Mouse (Mus musculus) brain, embryonic 14.5 days (tissue): ENCODE data around the gene Stat5b. TPM values are rescaled to one million over a fixed set of nuclear protein-coding genes. Genes with fewer than 3 reads are reported as not detected.

Experiments used
- DNase-seq: peaks from one replicate; pipeline ENCODE4 v3.0.0-alpha.2; 2011; ENCODE audit warnings: low read depth
- CTCF ChIP-seq: fragments of 200-500 bp; IDR thresholded peaks from 2 replicates; pipeline ENCODE4 v1.5.1; 2012; ENCODE audit warnings: inconsistent platforms, mild to moderate bottlenecking, moderate library complexity, borderline replicate concordance; ENCODE audit not compliant: insufficient read depth, insufficient read length; ENCODE audit errors: extremely low read depth
- POLR2A ChIP-seq: fragments of 200-500 bp; IDR thresholded peaks from 2 replicates; pipeline ENCODE4 v1.6.1; 2012; ENCODE audit warnings: mild to moderate bottlenecking, inconsistent platforms, borderline replicate concordance; ENCODE audit not compliant: poor library complexity, insufficient read depth, insufficient read length, severe bottlenecking; ENCODE audit errors: extremely low read depth
- polyA plus RNA-seq: library from polyadenylated mRNA; depleted of rRNA; stranded (reverse); fragments of >200 nt; gene quantifications from 2 replicates; pipeline ENCODE4 v1.2.3, GENCODE M21; 2012

Stat5b gene
- polyA plus RNA-seq, 1 experiment = 21.5 TPM

- TF ChIP-seq CTCF (no peak; the same call in 1 of the 2 replicates), POLR2A (no peak)
- DNase-seq = peak; percentile 60
These were observed 9.9 kb upstream of the Stat5b start for GRCm38 (mm10) chr11:100860198-100861048.

GRCm38 (mm10) chr11:100859579-100860075, 9.1 kb upstream of the Stat5b start:
- no peak for TF ChIP-seq POLR2A
- no peak for TF ChIP-seq CTCF
- DNase-seq = no peak

- peak; percentile 61 for DNase-seq
- TF ChIP-seq POLR2A (no peak), CTCF (no peak)
These were observed 8.5 kb upstream of the Stat5b start, which contains the start of gene Stat5a for GRCm38 (mm10) chr11:100858935-100859578. TSS of gene Stat5a (plus strand) at chr11:100859351.

GRCm38 (mm10) chr11:100857960-100858359, 7.4 kb upstream of the Stat5b start:
- no peak for TF ChIP-seq CTCF
- no peak for TF ChIP-seq POLR2A
- DNase-seq = no peak

- no peak for DNase-seq
- TF ChIP-seq CTCF (no peak), POLR2A (no peak)
These were observed 4.7 kb upstream of the Stat5b start for GRCm38 (mm10) chr11:100855178-100855577.

GRCm38 (mm10) chr11:100854268-100854667, 3.7 kb upstream of the Stat5b start:
- DNase-seq = no peak
- TF ChIP-seq CTCF (no peak), POLR2A (no peak)

GRCm38 (mm10) chr11:100853018-100853417, 2.5 kb upstream of the Stat5b start:
- DNase-seq = no peak
- TF ChIP-seq POLR2A = no peak

GRCm38 (mm10) chr11:100852088-100852487, 1.6 kb upstream of the Stat5b start:
- no peak for TF ChIP-seq CTCF
- TF ChIP-seq POLR2A = no peak
- DNase-seq = no peak

GRCm38 (mm10) chr11:100850778-100851528, 429 bp upstream of the Stat5b start:
- peak; percentile 53 for DNase-seq
- no peak for TF ChIP-seq CTCF
- no peak for TF ChIP-seq POLR2A

- no peak for DNase-seq
These were observed 977 bp downstream of the Stat5b start for GRCm38 (mm10) chr11:100849456-100850037.

GRCm38 (mm10) chr11:100848789-100849379, 1.6 kb downstream of the Stat5b start:
- TF ChIP-seq CTCF (no peak), POLR2A (no peak)
- no peak for DNase-seq

More at GRCm38 (mm10) chr11:100849456-100850037, 977 bp downstream of the Stat5b start:
- TF ChIP-seq CTCF = no peak
- TF ChIP-seq POLR2A = no peak
